Mouse (Mus musculus): ENCODE measurements around the gene Alcam. TPM values are rescaled to one million over a fixed set of nuclear protein-coding genes. Genes with fewer than 3 reads are reported as not detected.

The Alcam gene
- total and polyA plus RNA-seq, 3 experiments: 1.5 to 3.5 (median 2.4) TPM

GRCm38 (mm10) chr16:52292440-52293048 lies 161.3 kb downstream of the Alcam start:
- no peak for TF ChIP-seq POLR2A (IDR thresholded peaks at IDR 0.05; ENCODE audit: insufficient read depth, low read depth, low read length)
- no peak for TF ChIP-seq EP300 (IDR thresholded peaks at IDR 0.05; ENCODE audit: insufficient read depth, low read depth, low read length)
- TF ChIP-seq CTCF (IDR thresholded peaks at IDR 0.05): no peak
- no peak overlapping the region for H3K4me3 ChIP-seq
- H3K79me2 ChIP-seq (replicated peaks; ENCODE audit: control insufficient read depth, insufficient read depth, low read length): no peaks in the 10 kb centered on the region
- 80% methylated on average over 3 of the region's 3 CpGs for WGBS
- H3K36me3 ChIP-seq (ENCODE audit: control insufficient read depth, insufficient read depth, low read length): no peaks in the 10 kb centered on the region
- H3K27me3 ChIP-seq (ENCODE audit: control insufficient read depth, insufficient read depth, low read length): no peaks in the 10 kb centered on the region
- intact Hi-C loops (cut with DNase I): no loop called here
- no peaks in the 10 kb centered on the region for H3K4me1 ChIP-seq (ENCODE audit: control insufficient read depth, insufficient read depth, low read length)
- DNase-seq: no peak
- H3K27ac ChIP-seq: no peak overlapping the region
- no peak overlapping the region for H3K9ac ChIP-seq (ENCODE audit: low read depth, low read length)

- Histone ChIP-seq H3K27me3 (ENCODE audit: control insufficient read depth, insufficient read depth, low read length) (no peaks in the 10 kb centered on the region), H3K4me1 (ENCODE audit: control insufficient read depth, insufficient read depth, low read length) (no peaks in the 10 kb centered on the region), H3K27ac (no peak overlapping the region), H3K79me2 (replicated peaks; ENCODE audit: control insufficient read depth, insufficient read depth, low read length) (no peaks in the 10 kb centered on the region), H3K36me3 (ENCODE audit: control insufficient read depth, insufficient read depth, low read length) (no peaks in the 10 kb centered on the region), H3K9ac (ENCODE audit: low read depth, low read length) (no peak overlapping the region), H3K4me3 (no peak overlapping the region)
- intact Hi-C loops (cut with DNase I): no loop called here
- WGBS: 75% methylated on average over 2 of the region's 2 CpGs
- TF ChIP-seq CTCF (IDR thresholded peaks at IDR 0.05) (no peak), EP300 (IDR thresholded peaks at IDR 0.05; ENCODE audit: insufficient read depth, low read depth, low read length) (no peak), POLR2A (IDR thresholded peaks at IDR 0.05; ENCODE audit: insufficient read depth, low read depth, low read length) (no peak)
- no peak for DNase-seq
Observed at GRCm38 (mm10) chr16:52280186-52280585, 173.7 kb downstream of the Alcam start.

- TF ChIP-seq CTCF (IDR thresholded peaks at IDR 0.05): no peak
- no peak for TF ChIP-seq EP300 (IDR thresholded peaks at IDR 0.05; ENCODE audit: insufficient read depth, low read depth, low read length)
- no peak for TF ChIP-seq POLR2A (IDR thresholded peaks at IDR 0.05; ENCODE audit: insufficient read depth, low read depth, low read length)
- H3K79me2 ChIP-seq (replicated peaks; ENCODE audit: control insufficient read depth, insufficient read depth, low read length): no peaks in the 10 kb centered on the region
- 86% methylated on average over 4 of the region's 4 CpGs for WGBS
- H3K27me3 ChIP-seq (ENCODE audit: control insufficient read depth, insufficient read depth, low read length): no peaks in the 10 kb centered on the region
- H3K9ac ChIP-seq (ENCODE audit: low read depth, low read length): no peak overlapping the region
- intact Hi-C loops (cut with DNase I): no loop called here
- no peak overlapping the region for H3K27ac ChIP-seq
- no peaks in the 10 kb centered on the region for H3K4me1 ChIP-seq (ENCODE audit: control insufficient read depth, insufficient read depth, low read length)
- H3K4me3 ChIP-seq: no peak overlapping the region
- no peak for DNase-seq
- H3K36me3 ChIP-seq (ENCODE audit: control insufficient read depth, insufficient read depth, low read length): no peaks in the 10 kb centered on the region
Observed at GRCm38 (mm10) chr16:52265066-52265465, 188.8 kb downstream of the Alcam start.

- Histone ChIP-seq H3K27me3 (ENCODE audit: control insufficient read depth, insufficient read depth, low read length) (no peaks in the 10 kb centered on the region), H3K4me1 (ENCODE audit: control insufficient read depth, insufficient read depth, low read length) (no peaks in the 10 kb centered on the region), H3K79me2 (replicated peaks; ENCODE audit: control insufficient read depth, insufficient read depth, low read length) (no peaks in the 10 kb centered on the region), H3K36me3 (ENCODE audit: control insufficient read depth, insufficient read depth, low read length) (no peaks in the 10 kb centered on the region), H3K4me3 (no peak overlapping the region), H3K9ac (ENCODE audit: low read depth, low read length) (no peak overlapping the region), H3K27ac (no peak overlapping the region)
- no peak for DNase-seq
- no peak for TF ChIP-seq EP300 (IDR thresholded peaks at IDR 0.05; ENCODE audit: insufficient read depth, low read depth, low read length)
- TF ChIP-seq POLR2A (IDR thresholded peaks at IDR 0.05; ENCODE audit: insufficient read depth, low read depth, low read length): no peak
- TF ChIP-seq CTCF (IDR thresholded peaks at IDR 0.05): no peak
- intact Hi-C loops (cut with DNase I): no loop called here
Observed at GRCm38 (mm10) chr16:52263751-52264150, 190.1 kb downstream of the Alcam start.

- Histone ChIP-seq H3K79me2 (replicated peaks; ENCODE audit: control insufficient read depth, insufficient read depth, low read length) (no peaks in the 10 kb centered on the region), H3K4me3 (no peak overlapping the region), H3K36me3 (ENCODE audit: control insufficient read depth, insufficient read depth, low read length) (no peaks in the 10 kb centered on the region), H3K27me3 (ENCODE audit: control insufficient read depth, insufficient read depth, low read length) (no peaks in the 10 kb centered on the region), H3K4me1 (ENCODE audit: control insufficient read depth, insufficient read depth, low read length) (no peaks in the 10 kb centered on the region), H3K9ac (ENCODE audit: low read depth, low read length) (no peak overlapping the region), H3K27ac (no peak overlapping the region)
- WGBS: 65% methylated on average over 1 of the region's 1 CpGs
- intact Hi-C loops (cut with DNase I): no loop called here
- no peak for DNase-seq
- no peak for TF ChIP-seq EP300 (IDR thresholded peaks at IDR 0.05; ENCODE audit: insufficient read depth, low read depth, low read length)
- no peak for TF ChIP-seq CTCF (IDR thresholded peaks at IDR 0.05)
- TF ChIP-seq POLR2A (IDR thresholded peaks at IDR 0.05; ENCODE audit: insufficient read depth, low read depth, low read length): no peak
Observed at GRCm38 (mm10) chr16:52262582-52262981, 191.3 kb downstream of the Alcam start.

- TF ChIP-seq POLR2A (IDR thresholded peaks at IDR 0.05; ENCODE audit: insufficient read depth, low read depth, low read length) (no peak), EP300 (IDR thresholded peaks at IDR 0.05; ENCODE audit: insufficient read depth, low read depth, low read length) (no peak)
- WGBS: 88% methylated on average over 1 of the region's 1 CpGs
- Histone ChIP-seq H3K27ac (no peak overlapping the region), H3K27me3 (ENCODE audit: control insufficient read depth, insufficient read depth, low read length) (no peaks in the 10 kb centered on the region), H3K36me3 (ENCODE audit: control insufficient read depth, insufficient read depth, low read length) (no peaks in the 10 kb centered on the region), H3K4me3 (no peak overlapping the region), H3K79me2 (replicated peaks; ENCODE audit: control insufficient read depth, insufficient read depth, low read length) (no peaks in the 10 kb centered on the region), H3K9ac (ENCODE audit: low read depth, low read length) (no peak overlapping the region), H3K4me1 (ENCODE audit: control insufficient read depth, insufficient read depth, low read length) (no peaks in the 10 kb centered on the region)
- intact Hi-C loops (cut with DNase I): no loop called here
- DNase-seq: no peak
Observed at GRCm38 (mm10) chr16:52261755-52262154, 192.1 kb downstream of the Alcam start.
